Mouse (Mus musculus) intestine, postnatal 0 days (tissue): ENCODE data around the gene Ryr2. TPM values are rescaled to one million over a fixed set of nuclear protein-coding genes. Genes with fewer than 3 reads are reported as not detected.
A peak's percentile ranks its signal among the peaks of the same experiment; 100 is the strongest.

ENCODE experiments used
- ATAC-seq: fragments of 200-750 bp; cut with Nextera tagmentation; 2 replicates; pipeline ENCODE4 v1.8.0; 2017; ENCODE audit warnings: mild to moderate bottlenecking, moderate TSS enrichment, moderate library complexity
- H3K27ac ChIP-seq: fragments of 300-500 bp; sonication (generic); 2 replicates; pipeline ENCODE4 v1.5.1; 2014; ENCODE audit warnings: mild to moderate bottlenecking, low read depth, low read length, moderate library complexity
- H3K27me3 ChIP-seq: fragments of 300-500 bp; sonication (generic); replicated peaks from 2 replicates; pipeline ENCODE4 v1.6.1; 2014; ENCODE audit warnings: low read length, mixed read lengths; ENCODE audit not compliant: control insufficient read depth, insufficient read depth
- H3K36me3 ChIP-seq: fragments of 300-500 bp; sonication (generic); 2 replicates; pipeline ENCODE4 v1.6.1; 2014; ENCODE audit warnings: mild to moderate bottlenecking, moderate library complexity; ENCODE audit not compliant: control insufficient read depth, insufficient read depth
- H3K4me1 ChIP-seq: fragments of 300-500 bp; sonication (generic); replicated peaks from 2 replicates; pipeline ENCODE4 v1.6.1; 2014; ENCODE audit warnings: antibody characterized with exemption, low read length, mixed read lengths; ENCODE audit not compliant: control insufficient read depth, insufficient read depth
- H3K4me2 ChIP-seq: fragments of 300-500 bp; sonication (generic); replicated peaks from 2 replicates; pipeline ENCODE4 v1.6.1; 2014; ENCODE audit warnings: low read depth, mild to moderate bottlenecking, moderate library complexity
- H3K4me3 ChIP-seq: fragments of 300-500 bp; sonication (generic); 2 replicates; pipeline ENCODE4 v1.5.1; 2014; ENCODE audit warnings: low read depth, low read length
- H3K9ac ChIP-seq: fragments of 300-500 bp; sonication (generic); 2 replicates; pipeline ENCODE4 v1.6.1; 2014; ENCODE audit warnings: mild to moderate bottlenecking, low read depth, low read length
- H3K9me3 ChIP-seq: fragments of 300-500 bp; sonication (generic); 2 replicates; pipeline ENCODE4 v1.6.1; 2016; ENCODE audit warnings: mixed run types; ENCODE audit not compliant: control insufficient read depth
- CTCF ChIP-seq: sonication (generic); IDR thresholded peaks from 2 replicates; pipeline ENCODE4 v1.5.1; 2016; ENCODE audit warnings: low read depth, mild to moderate bottlenecking, control low read depth, antibody characterized with exemption, moderate library complexity
- WGBS: fragments of 180-500 bp; shearing (Covaris S2); extraction: QIAGEN DNeasy Blood & Tissue Kit; methylation state at CpG from one replicate; pipeline ENCODE4 v1.1.7; 2014; 5-methylcytosine and 5-hydroxymethylcytosine counted together
- polyA plus RNA-seq: library from polyadenylated mRNA; unstranded; fragments of >200 nt; fragmentation: Nextera tagmentation; extraction: Ambion mirVana; gene quantifications from 2 replicates; pipeline ENCODE4 v1.2.1, GENCODE M21; 2015

The Ryr2 gene
- polyA plus RNA-seq, 1 experiment from 2014 or later, result 0.74 TPM

DNA sequence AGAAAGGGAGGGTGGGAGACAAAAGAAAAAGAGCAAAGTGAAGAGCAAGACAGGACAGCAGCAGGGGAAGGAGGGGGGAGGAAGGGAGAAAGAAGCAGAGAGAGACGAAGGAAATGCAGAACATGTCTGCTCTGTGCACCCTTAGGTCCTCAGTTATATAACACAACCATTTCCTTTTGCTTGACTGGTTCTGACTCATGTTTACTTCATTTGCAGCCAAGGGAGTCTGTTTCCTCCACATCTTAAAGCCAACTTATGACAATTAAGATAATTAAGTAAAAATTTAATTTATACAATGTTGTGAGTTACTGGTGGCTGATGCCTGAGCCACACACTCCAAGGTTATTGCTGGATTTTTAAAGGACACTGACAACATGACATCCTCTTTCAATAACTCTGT is 569.9 kb downstream of the Ryr2 start:
- Histone ChIP-seq H3K9me3 (no peaks in the 10 kb centered on the region), H3K27me3 (no peaks in the 10 kb centered on the region), H3K4me1 (no peaks in the 10 kb centered on the region), H3K36me3 (no peaks in the 10 kb centered on the region), H3K27ac (no peak overlapping the region), H3K4me2 (no peak overlapping the region), H3K4me3 (no peak overlapping the region), H3K9ac (no peak overlapping the region)
- 32% methylated on average over 1 of the region's 1 CpGs for WGBS
- ATAC-seq, result no peak
- TF ChIP-seq CTCF, result no peak

DNA sequence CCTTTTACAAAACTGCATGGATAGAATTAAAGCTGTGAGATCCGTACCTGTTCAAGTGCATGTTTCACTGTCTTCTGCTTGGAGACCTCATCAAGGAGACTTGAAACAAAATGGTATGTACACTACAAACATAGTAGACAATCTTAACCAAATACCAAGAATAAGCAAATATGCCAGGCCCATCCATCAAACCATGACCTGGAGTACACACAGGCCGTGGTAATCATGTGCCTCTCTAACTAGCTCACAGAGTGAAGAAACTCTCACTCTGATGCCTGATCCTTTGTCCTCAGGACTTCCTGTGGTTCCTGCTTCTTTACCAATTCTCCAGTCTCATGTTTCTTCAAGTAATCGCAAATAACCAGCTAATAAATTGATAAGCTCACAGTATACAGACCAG is 570.9 kb downstream of the Ryr2 start:
- H3K4me1 ChIP-seq, result no peaks in the 10 kb centered on the region
- no peak overlapping the region for H3K9ac ChIP-seq
- no peak overlapping the region for H3K4me3 ChIP-seq
- no peaks in the 10 kb centered on the region for H3K27me3 ChIP-seq
- H3K9me3 ChIP-seq, result no peaks in the 10 kb centered on the region
- WGBS, result 57% methylated on average over 3 of the region's 3 CpGs
- H3K4me2 ChIP-seq, result no peak overlapping the region
- H3K36me3 ChIP-seq, result no peaks in the 10 kb centered on the region
- no peak for ATAC-seq
- TF ChIP-seq CTCF, result no peak
- no peak overlapping the region for H3K27ac ChIP-seq

DNA sequence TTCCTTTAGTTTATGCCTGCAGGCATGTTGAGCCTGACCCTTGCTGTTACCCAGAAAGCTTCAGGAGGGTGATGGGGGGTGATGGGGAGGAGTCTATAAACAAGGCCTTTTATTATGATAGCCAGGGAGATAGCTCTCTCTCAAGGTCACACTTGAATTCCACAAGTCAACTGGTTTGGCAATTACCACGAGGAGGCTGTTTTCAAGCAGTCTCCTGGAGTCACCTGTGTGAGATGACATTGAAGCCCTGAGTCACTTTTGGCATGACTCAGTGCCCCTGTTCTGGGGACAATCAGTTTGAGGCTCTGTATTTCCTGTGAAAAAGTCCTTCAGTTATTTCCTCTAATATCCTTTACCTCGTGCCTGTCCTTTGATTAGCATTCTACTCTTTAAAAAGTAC is 573.5 kb downstream of the Ryr2 start:
- Histone ChIP-seq H3K36me3 (no peaks in the 10 kb centered on the region), H3K4me3 (no peak overlapping the region), H3K4me1 (no peaks in the 10 kb centered on the region), H3K4me2 (no peak overlapping the region), H3K9ac (no peak overlapping the region), H3K9me3 (no peaks in the 10 kb centered on the region), H3K27ac (no peak overlapping the region), H3K27me3 (no peaks in the 10 kb centered on the region)
- 19% methylated on average over 2 of the region's 2 CpGs for WGBS
- ATAC-seq, result 0 out of 2 replicates have a peak, but pooled peaks have one; percentile 15
- no peak for TF ChIP-seq CTCF

DNA sequence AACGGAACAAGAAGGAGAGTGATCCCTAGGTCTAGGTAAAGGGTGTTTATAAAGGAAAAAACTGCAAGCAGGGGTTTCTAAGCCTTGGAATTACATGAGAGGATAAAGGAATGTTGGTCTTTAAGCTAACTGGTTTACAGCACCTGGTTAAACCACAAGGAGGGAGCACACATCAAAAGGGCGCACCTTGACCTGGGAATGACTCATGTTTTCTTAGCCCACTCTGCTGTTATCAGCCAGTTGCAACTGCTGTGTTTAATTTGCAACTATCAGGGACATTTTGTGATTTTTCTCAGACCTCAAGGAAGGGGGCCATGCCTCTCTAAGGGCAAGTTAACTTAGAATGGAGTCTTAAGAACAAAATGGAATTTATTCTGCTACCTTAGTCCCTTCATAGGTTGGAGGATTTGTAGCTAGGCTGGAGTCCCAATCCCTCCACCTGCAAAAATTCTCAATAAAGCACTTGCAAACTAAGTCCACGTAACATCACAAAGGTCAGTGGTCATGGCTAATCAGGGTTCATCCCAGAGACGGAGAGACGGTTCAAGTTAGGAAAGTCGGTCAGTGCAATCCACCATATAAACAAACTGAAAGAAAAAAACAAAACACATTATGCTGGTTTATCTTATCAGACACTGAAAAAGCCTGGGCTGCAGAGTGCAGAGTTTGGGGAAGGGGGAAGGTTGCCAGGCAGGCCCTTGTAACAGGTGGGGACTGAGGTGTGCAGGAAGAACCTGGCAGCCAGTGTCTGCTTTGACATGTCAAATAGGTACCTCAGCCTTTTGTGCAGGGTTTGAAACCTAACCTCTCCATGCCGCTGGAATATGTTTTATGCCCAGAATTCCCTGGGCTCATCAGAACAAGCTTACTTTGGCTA is 574.5 kb downstream of the Ryr2 start:
- no peak for TF ChIP-seq CTCF
- H3K4me1 ChIP-seq, result no peaks in the 10 kb centered on the region
- WGBS, result 32% methylated on average over 7 of the region's 7 CpGs
- peak; percentile 81 for ATAC-seq
- H3K9ac ChIP-seq, result no peak overlapping the region
- no peaks in the 10 kb centered on the region for H3K9me3 ChIP-seq
- H3K36me3 ChIP-seq, result no peaks in the 10 kb centered on the region
- H3K4me2 ChIP-seq, result no peak overlapping the region
- H3K27me3 ChIP-seq, result no peaks in the 10 kb centered on the region
- no peak overlapping the region for H3K27ac ChIP-seq
- H3K4me3 ChIP-seq, result no peak overlapping the region

DNA sequence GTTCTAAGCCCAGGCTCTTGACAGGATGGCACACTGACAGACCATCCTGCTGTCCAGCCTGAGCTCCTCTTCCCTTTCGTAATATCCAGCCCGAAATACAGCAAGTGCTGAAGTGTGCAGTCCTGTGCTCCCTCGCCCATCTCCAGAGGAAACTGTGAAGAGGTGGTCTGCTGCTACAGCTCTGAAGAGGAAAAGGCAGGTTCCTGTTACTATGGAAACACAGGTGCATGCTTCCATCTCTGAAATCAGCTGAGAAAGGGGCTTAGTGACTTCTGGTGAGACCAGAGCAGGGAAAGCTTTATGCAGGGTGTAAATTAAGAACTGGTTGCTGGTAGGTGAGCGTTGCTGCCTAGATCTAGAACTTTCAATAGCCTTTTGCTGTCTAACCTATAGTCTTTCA is 583.1 kb downstream of the Ryr2 start:
- H3K27me3 ChIP-seq, result no peaks in the 10 kb centered on the region
- ATAC-seq, result no peak
- 84% methylated on average over 4 of the region's 4 CpGs for WGBS
- TF ChIP-seq CTCF, result no peak
- no peak overlapping the region for H3K27ac ChIP-seq
- no peak overlapping the region for H3K9ac ChIP-seq
- H3K4me1 ChIP-seq, result no peaks in the 10 kb centered on the region
- no peak overlapping the region for H3K4me2 ChIP-seq
- H3K9me3 ChIP-seq, result no peaks in the 10 kb centered on the region
- H3K4me3 ChIP-seq, result no peak overlapping the region
- H3K36me3 ChIP-seq, result no peaks in the 10 kb centered on the region

DNA sequence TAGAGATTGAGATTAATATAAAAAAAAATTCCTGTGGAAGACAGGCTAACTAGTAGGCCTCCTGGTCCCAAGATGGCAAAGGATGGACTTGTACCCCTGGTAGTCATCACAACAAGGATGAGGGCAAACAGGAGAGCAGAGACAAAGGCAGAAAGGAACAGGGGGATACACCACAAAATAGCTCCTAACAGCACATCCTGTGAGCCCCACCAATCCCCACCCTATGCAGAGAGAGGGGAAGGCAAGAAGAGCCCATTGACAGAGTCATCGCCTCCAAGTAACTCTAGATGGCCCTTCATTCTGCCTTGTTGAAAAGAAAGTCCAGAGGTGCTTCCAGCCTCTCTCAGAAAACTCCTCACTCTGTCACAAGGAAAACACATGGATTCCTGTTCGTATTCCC is 586.0 kb downstream of the Ryr2 start:
- no peak overlapping the region for H3K9ac ChIP-seq
- ATAC-seq, result no peak
- H3K27me3 ChIP-seq, result no peaks in the 10 kb centered on the region
- WGBS, result 83% methylated on average over 2 of the region's 2 CpGs
- TF ChIP-seq CTCF, result no peak
- no peaks in the 10 kb centered on the region for H3K36me3 ChIP-seq
- H3K27ac ChIP-seq, result no peak overlapping the region
- H3K4me3 ChIP-seq, result no peak overlapping the region
- no peaks in the 10 kb centered on the region for H3K4me1 ChIP-seq
- H3K4me2 ChIP-seq, result no peak overlapping the region
- H3K9me3 ChIP-seq, result no peaks in the 10 kb centered on the region
